ENCODE assay signal across 9 mouse cellular contexts in genomic region chr13:57982904-57983303, GRCm38 (mm10).
DNase-seq lines count a peak whose midpoint lies in the region; ATAC-seq and TF ChIP-seq lines count a peak whose summit lies in the region.
"Had no signal": no experiment of that assay in that cellular context is flagged by ENCODE, and none has a peak within 500 bp of the region (broad histone marks: within the 10 kb centered on the region; RNA-seq: fewer than 3 reads in every experiment).

No protein-coding gene starts in this region.

- H3K4me1 ChIP-seq in heart, embryonic 12.5 days (replicated peaks), result peaks cover 47% of the 10 kb centered on the region
- peaks cover 12% of the 10 kb centered on the region for H3K4me1 ChIP-seq in lung, embryonic 14.5 days (ENCODE audit: insufficient read depth)
- peaks cover 5% of the 10 kb centered on the region; the same call in 1 of the 2 replicates for H3K4me1 ChIP-seq in neural tube, embryonic 14.5 days (ENCODE audit: control insufficient read depth, insufficient read depth, low read length)

- H3K27me3 ChIP-seq in heart, embryonic 12.5 days (replicated peaks), result peaks cover 5% of the 10 kb centered on the region; the same call in 1 of the 2 replicates
- no peaks in the 10 kb centered on the region for H3K27me3 ChIP-seq in lung, embryonic 14.5 days (ENCODE audit: insufficient read depth, low read length)
- H3K27me3 ChIP-seq in neural tube, embryonic 14.5 days (ENCODE audit: control insufficient read depth, insufficient read depth, low read length), result no peaks in the 10 kb centered on the region

- peak; percentile 40 for ATAC-seq in heart, embryonic 12.5 days (ENCODE audit: insufficient number of reproducible peaks, low FRiP score)
- peak; percentile 39; the same call in 1 of the 2 replicates for ATAC-seq in lung, embryonic 14.5 days (ENCODE audit: insufficient read depth)
- 0 out of 2 replicates have a peak, but pooled peaks have one; percentile 4 for ATAC-seq in neural tube, embryonic 14.5 days (ENCODE audit: low read depth)

- H3K27ac ChIP-seq in heart, embryonic 12.5 days (ENCODE audit: poor library complexity, severe bottlenecking), result 0 out of 2 replicates have a peak overlapping the region, but pooled peaks have one; percentile 49
- H3K27ac ChIP-seq in lung, embryonic 14.5 days (ENCODE audit: low read depth), result peak overlapping the region; percentile 37; the same call in 1 of the 2 replicates
- H3K27ac ChIP-seq in neural tube, embryonic 14.5 days (ENCODE audit: low read depth, low read length), result no peak overlapping the region

- no peak for DNase-seq in heart, adult 11 months
- peak; percentile 14 for DNase-seq in lung, embryonic 14.5 days
- DNase-seq in lung, postnatal 25 days (ENCODE audit: low spot score), result no peak
- peak; percentile 62 to 74 for DNase-seq in cerebellum, postnatal 14 days
- DNase-seq in adrenal gland, adult (ENCODE audit: inconsistent age in 2 of 2, low spot score in 1 of 2), result no peak
- DNase-seq in lung, adult 18-20 months, result no peak
- DNase-seq: gastrocnemius, postnatal 36 days had no signal

- peak overlapping the region; percentile 66 for H3K4me2 ChIP-seq in heart, embryonic 12.5 days
- H3K4me2 ChIP-seq in lung, embryonic 14.5 days, result peak overlapping the region; percentile 44
- H3K4me2 ChIP-seq in neural tube, embryonic 14.5 days (ENCODE audit: low read depth, low read length), result no peak overlapping the region

- peak overlapping the region; percentile 30; the same call in 1 of the 2 replicates for H3K9ac ChIP-seq in heart, embryonic 12.5 days
- H3K9ac ChIP-seq in lung, embryonic 14.5 days, result no peak overlapping the region
- H3K9ac ChIP-seq in neural tube, embryonic 14.5 days (replicated peaks; ENCODE audit: low read depth, low read length), result no peak overlapping the region

- H3K9me3 ChIP-seq in heart, embryonic 12.5 days (replicated peaks), result no peaks in the 10 kb centered on the region
- no peaks in the 10 kb centered on the region for H3K9me3 ChIP-seq in lung, embryonic 14.5 days (ENCODE audit: low read depth, low read length)
- no peaks in the 10 kb centered on the region for H3K9me3 ChIP-seq in neural tube, embryonic 14.5 days (ENCODE audit: control insufficient read depth, low read length)

- TF ChIP-seq CTCF in lung, embryonic 14.5 days (IDR thresholded peaks at IDR 0.05; ENCODE audit: low read depth), result no peak

- H3K4me3 ChIP-seq in heart, embryonic 12.5 days, result peak overlapping the region; percentile 20
- no peak overlapping the region for H3K4me3 ChIP-seq in lung, embryonic 14.5 days (ENCODE audit: low read depth, low read length)
- no peak overlapping the region for H3K4me3 ChIP-seq in neural tube, embryonic 14.5 days (ENCODE audit: low read depth, low read length)

- WGBS in heart, embryonic 12.5 days, result 31% methylated on average over 11 of the region's 11 CpGs
- WGBS in lung, embryonic 14.5 days, result 25% methylated on average over 11 of the region's 11 CpGs
- WGBS in neural tube, embryonic 14.5 days, result 63% methylated on average over 11 of the region's 11 CpGs

- H3K36me3 ChIP-seq in heart, embryonic 12.5 days, result no peaks in the 10 kb centered on the region
- no peaks in the 10 kb centered on the region for H3K36me3 ChIP-seq in lung, embryonic 14.5 days (ENCODE audit: insufficient read depth)
- no peaks in the 10 kb centered on the region for H3K36me3 ChIP-seq in neural tube, embryonic 14.5 days (ENCODE audit: control insufficient read depth, insufficient read depth, low read length)

Comparison
In these comparisons a context has a peak if more than half of its experiments do, and no peak if none do; other contexts are left out.
1. DNase-seq: peak in lung, embryonic 14.5 days (single experiment) and cerebellum, postnatal 14 days (2 of 2); none in heart, adult 11 months (single experiment), lung, postnatal 25 days (single experiment), adrenal gland, adult (0 of 2) and lung, adult 18-20 months (0 of 2).
2. Peak in every context shown above with its lines, with median percentiles within 50 percentile points of each other: ATAC-seq.